Mouse (Mus musculus) spleen, adult 2 months (tissue): ENCODE measurements around the gene Prkar2b. TPM values are rescaled to one million over a fixed set of nuclear protein-coding genes. Genes with fewer than 3 reads are reported as not detected.

Experiments
- DNase-seq, 2 experiments: peaks; one replicate each; pipeline versions ENCODE4 v3.0.0 to v3.0.0-alpha.2; 2012 to 2021; ENCODE audit warnings: low spot score in 2 of 2, low read depth in 1 of 2
- H3K27ac ChIP-seq: fragments of 200-500 bp; 2 replicates; pipeline ENCODE4 v1.5.1; 2012; ENCODE audit warnings: low read length, inconsistent platforms; ENCODE audit not compliant: insufficient read depth
- H3K27me3 ChIP-seq: fragments of 200-500 bp; 2 replicates; pipeline ENCODE4 v1.6.1; 2012; ENCODE audit warnings: mild to moderate bottlenecking, moderate library complexity, low read length, inconsistent platforms; ENCODE audit not compliant: control insufficient read depth, insufficient read depth
- H3K36me3 ChIP-seq: fragments of 200-500 bp; 2 replicates; pipeline ENCODE4 v1.6.1; 2012; ENCODE audit warnings: mild to moderate bottlenecking, low read length, inconsistent platforms; ENCODE audit not compliant: control insufficient read depth, insufficient read depth
- H3K4me1 ChIP-seq: fragments of 200-500 bp; 2 replicates; pipeline ENCODE4 v1.6.1; 2011; ENCODE audit warnings: inconsistent platforms; ENCODE audit not compliant: control insufficient read depth, insufficient read depth, insufficient read length
- H3K4me3 ChIP-seq: fragments of 200-500 bp; 2 replicates; pipeline ENCODE4 v1.5.1; 2011; ENCODE audit warnings: mild to moderate bottlenecking, inconsistent platforms; ENCODE audit not compliant: insufficient read depth, insufficient read length; ENCODE audit errors: extremely low read depth
- CTCF ChIP-seq: fragments of 200-500 bp; IDR thresholded peaks from 2 replicates; pipeline ENCODE4 v1.5.1; 2011; ENCODE audit warnings: mild to moderate bottlenecking, inconsistent platforms; ENCODE audit not compliant: insufficient read depth, insufficient read length, insufficient replicate concordance; ENCODE audit errors: extremely low read depth
- POLR2A ChIP-seq: fragments of 200-500 bp; IDR thresholded peaks from 2 replicates; pipeline ENCODE4 v1.6.1; 2011; ENCODE audit warnings: low read depth, low read length, inconsistent platforms
- WGBS: fragments of 180-500 bp; shearing (Covaris S2); methylation state at CpG from one replicate; pipeline ENCODE4 v1.1.7; 2018; 5-methylcytosine and 5-hydroxymethylcytosine counted together
- polyA plus RNA-seq: library from polyadenylated mRNA; depleted of rRNA; stranded (reverse); fragments of >200 nt; gene quantifications from 2 replicates; pipeline ENCODE4 v1.2.3, GENCODE M21; 2012

Gene Prkar2b
- polyA plus RNA-seq, 1 experiment, result 9.1 TPM

- no peak for DNase-seq
- Histone ChIP-seq H3K36me3 (no peaks in the 10 kb centered on the region), H3K4me3 (no peak overlapping the region), H3K27ac (no peak overlapping the region), H3K27me3 (0 out of 2 replicates have a peak, but pooled peaks cover 1% of the 10 kb centered on the region), H3K4me1 (no peaks in the 10 kb centered on the region; the same call in none of the 2 replicates)
- TF ChIP-seq CTCF (no peak), POLR2A (no peak)
- WGBS, result 89% methylated on average over 5 of the region's 5 CpGs
These were observed 4.9 kb upstream of the Prkar2b start for GRCm38 (mm10) chr12:32066004-32066403.

- WGBS, result 2% methylated on average over 58 of the region's 66 CpGs
- no peak for DNase-seq
- Histone ChIP-seq H3K36me3 (no peaks in the 10 kb centered on the region), H3K27ac (peak overlapping the region; percentile 41; the same call in 1 of the 2 replicates), H3K4me3 (peak overlapping the region; percentile 77), H3K27me3 (peaks cover 7% of the 10 kb centered on the region; the same call in 1 of the 2 replicates), H3K4me1 (peaks cover 2% of the 10 kb centered on the region)
- no peak for TF ChIP-seq POLR2A
- TF ChIP-seq CTCF, result no peak
These were observed 628 bp downstream of the Prkar2b start for GRCm38 (mm10) chr12:32060247-32061089.

GRCm38 (mm10) chr12:32059707-32060106, 1.4 kb downstream of the Prkar2b start:
- DNase-seq, result no peak
- Histone ChIP-seq H3K36me3 (no peaks in the 10 kb centered on the region), H3K27ac (no peak overlapping the region), H3K4me1 (peaks cover 2% of the 10 kb centered on the region), H3K4me3 (peak overlapping the region; percentile 0; the same call in 1 of the 2 replicates), H3K27me3 (peaks cover 7% of the 10 kb centered on the region; the same call in 1 of the 2 replicates)
- WGBS, result 73% methylated on average over 6 of the region's 6 CpGs
- TF ChIP-seq POLR2A (no peak), CTCF (no peak)

- Histone ChIP-seq H3K4me3 (no peak overlapping the region; the same call in 1 of the 2 replicates), H3K27ac (no peak overlapping the region)
- 76% methylated on average over 2 of the region's 2 CpGs for WGBS
These were observed 2.0 kb downstream of the Prkar2b start for GRCm38 (mm10) chr12:32059135-32059534.

GRCm38 (mm10) chr12:32057461-32058199, 3.5 kb downstream of the Prkar2b start:
- peaks cover 2% of the 10 kb centered on the region for H3K4me1 ChIP-seq
- H3K27me3 ChIP-seq, result peaks cover 7% of the 10 kb centered on the region; the same call in 1 of the 2 replicates
- WGBS, result 84% methylated on average over 12 of the region's 12 CpGs
- H3K4me3 ChIP-seq, result no peak overlapping the region
- no peak overlapping the region for H3K27ac ChIP-seq
- no peak for DNase-seq
- TF ChIP-seq CTCF (no peak), POLR2A (no peak)
- H3K36me3 ChIP-seq, result no peaks in the 10 kb centered on the region

More at GRCm38 (mm10) chr12:32059135-32059534, 2.0 kb downstream of the Prkar2b start:
- Histone ChIP-seq H3K4me1 (peaks cover 2% of the 10 kb centered on the region), H3K27me3 (peaks cover 7% of the 10 kb centered on the region; the same call in 1 of the 2 replicates), H3K36me3 (no peaks in the 10 kb centered on the region)
- no peak for TF ChIP-seq CTCF
- no peak for TF ChIP-seq POLR2A
- no peak for DNase-seq

GRCm38 (mm10) chr12:32055797-32056196, 5.3 kb downstream of the Prkar2b start:
- 93% methylated on average over 3 of the region's 3 CpGs for WGBS
- H3K4me3 ChIP-seq, result no peak overlapping the region
- peaks cover 4% of the 10 kb centered on the region; the same call in 1 of the 2 replicates for H3K27me3 ChIP-seq

More at GRCm38 (mm10) chr12:32055797-32056196, 5.3 kb downstream of the Prkar2b start:
- Histone ChIP-seq H3K4me1 (peaks cover 2% of the 10 kb centered on the region), H3K27ac (no peak overlapping the region), H3K36me3 (no peaks in the 10 kb centered on the region)
- DNase-seq, result no peak
- no peak for TF ChIP-seq POLR2A
